Mouse (Mus musculus): ENCODE measurements around the gene Fbxo21.

DNA sequence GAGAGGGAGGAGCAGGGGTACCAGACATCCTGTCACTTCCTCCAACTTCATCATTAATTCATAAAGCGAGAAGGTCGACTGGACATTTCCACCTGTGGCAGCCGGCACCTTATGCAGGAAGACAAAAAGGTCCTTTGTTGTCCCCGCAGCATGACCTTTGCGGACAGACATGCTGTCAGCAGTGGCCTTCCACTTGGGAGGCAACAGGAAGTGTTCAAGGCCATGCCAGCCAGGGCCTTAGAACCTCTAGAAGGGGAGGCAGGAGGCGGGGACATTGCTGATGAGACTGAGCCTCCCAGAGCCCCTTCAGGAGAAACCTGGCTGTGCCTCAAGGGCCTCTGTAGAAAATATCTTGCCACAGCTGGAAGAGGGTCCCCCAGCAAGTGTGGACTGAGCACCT, 57.2 kb downstream of the Fbxo21 start:
- TF ChIP-seq POLR2A (IDR thresholded peaks at IDR 0.05; ENCODE audit: low read depth, low read length), result no peak
- TF ChIP-seq CTCF (conservative IDR thresholded peaks at IDR 0.05; ENCODE audit: insufficient read depth, insufficient read length, low read depth, low read length), result no peak

Data from kidney, adult 2 months (tissue).